Mouse (Mus musculus) lung, adult 2 months (tissue): ENCODE data around the gene Cxcl1. TPM values are rescaled to one million over a fixed set of nuclear protein-coding genes. Genes with fewer than 3 reads are reported as not detected.

Experiments used
- DNase-seq: peaks from one replicate; pipeline ENCODE4 v3.0.0; 2022
- H3K4me1 ChIP-seq: fragments of 200-500 bp; 2 replicates; pipeline ENCODE4 v1.6.1; 2011; ENCODE audit warnings: low read length; ENCODE audit not compliant: control insufficient read depth, insufficient read depth
- H3K4me3 ChIP-seq: fragments of 200-500 bp; replicated peaks from 2 replicates; pipeline ENCODE3; 2011; ENCODE audit warnings: low read depth, mild to moderate bottlenecking, control low read depth, low read length; ENCODE audit errors: extremely low read depth
- CTCF ChIP-seq: fragments of 200-500 bp; IDR thresholded peaks from 2 replicates; pipeline ENCODE4 v1.5.1; 2011; ENCODE audit warnings: mild to moderate bottlenecking, low read length, control low read depth; ENCODE audit not compliant: insufficient read depth
- POLR2A ChIP-seq: fragments of 200-500 bp; IDR thresholded peaks from 2 replicates; pipeline ENCODE4 v1.6.1; 2011; ENCODE audit warnings: low read depth, mild to moderate bottlenecking, control low read depth, low read length, borderline replicate concordance; ENCODE audit errors: extremely low read depth
- WGBS: fragments of 180-500 bp; shearing (Covaris S2); methylation state at CpG from one replicate; pipeline ENCODE4 v1.1.7; 2018; 5-methylcytosine and 5-hydroxymethylcytosine counted together
- polyA plus RNA-seq: library from polyadenylated mRNA; depleted of rRNA; stranded (reverse); fragments of >200 nt; gene quantifications from 2 replicates; pipeline ENCODE4 v1.2.3, GENCODE M21; 2012

Cxcl1 gene
- polyA plus RNA-seq, 1 experiment = 2.5 TPM

- 78% methylated on average over 5 of the region's 5 CpGs for WGBS
- no peak overlapping the region for H3K4me3 ChIP-seq
- no peak for DNase-seq
- no peak for TF ChIP-seq POLR2A
- TF ChIP-seq CTCF = no peak
- no peaks in the 10 kb centered on the region for H3K4me1 ChIP-seq
Measured at GRCm38 (mm10) chr5:90882146-90882545, 8.9 kb upstream of the Cxcl1 start.

- WGBS = 38% methylated on average over 2 of the region's 2 CpGs
- no peak for DNase-seq
- no peaks in the 10 kb centered on the region for H3K4me1 ChIP-seq
- TF ChIP-seq CTCF = no peak
- no peak for TF ChIP-seq POLR2A
- H3K4me3 ChIP-seq = no peak overlapping the region
Measured at GRCm38 (mm10) chr5:90884628-90885242, 6.3 kb upstream of the Cxcl1 start.

DNA sequence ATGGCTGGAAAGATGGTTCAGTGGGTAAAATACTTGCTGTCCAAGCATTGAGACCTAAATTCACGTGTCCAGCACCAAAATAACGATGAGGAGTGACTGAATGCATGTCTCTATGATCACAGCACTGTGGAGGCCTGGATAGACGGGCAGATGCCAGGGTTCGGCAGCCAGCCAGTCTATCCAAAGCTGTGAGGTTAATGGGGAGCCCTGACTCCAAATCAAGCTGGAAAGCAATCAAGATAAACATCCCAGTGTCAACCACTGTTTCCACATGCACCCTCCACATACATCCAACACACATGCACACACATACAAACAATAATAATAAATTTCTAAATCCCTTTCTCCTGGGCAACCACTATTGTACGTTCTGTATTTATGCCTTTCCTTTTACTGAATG, 2.4 kb upstream of the Cxcl1 start:
- TF ChIP-seq POLR2A (no peak), CTCF (no peak)
- Histone ChIP-seq H3K4me3 (no peak overlapping the region), H3K4me1 (no peaks in the 10 kb centered on the region)
- DNase-seq = no peak
- 70% methylated on average over 5 of the region's 5 CpGs for WGBS

DNA sequence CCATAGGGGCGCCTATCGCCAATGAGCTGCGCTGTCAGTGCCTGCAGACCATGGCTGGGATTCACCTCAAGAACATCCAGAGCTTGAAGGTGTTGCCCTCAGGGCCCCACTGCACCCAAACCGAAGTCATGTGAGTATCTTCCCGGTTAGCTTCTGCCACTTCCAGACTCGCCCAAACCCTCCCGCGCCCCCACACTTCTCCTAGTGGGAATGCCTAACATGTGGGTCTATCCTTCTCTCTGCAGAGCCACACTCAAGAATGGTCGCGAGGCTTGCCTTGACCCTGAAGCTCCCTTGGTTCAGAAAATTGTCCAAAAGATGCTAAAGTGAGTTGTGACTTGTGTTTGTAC, 398 bp downstream of the Cxcl1 start:
- Histone ChIP-seq H3K4me3 (peak overlapping the region; percentile 67), H3K4me1 (no peaks in the 10 kb centered on the region)
- no peak for TF ChIP-seq CTCF
- no peak for TF ChIP-seq POLR2A
- 28% methylated on average over 10 of the region's 10 CpGs for WGBS
- DNase-seq = no peak

DNA sequence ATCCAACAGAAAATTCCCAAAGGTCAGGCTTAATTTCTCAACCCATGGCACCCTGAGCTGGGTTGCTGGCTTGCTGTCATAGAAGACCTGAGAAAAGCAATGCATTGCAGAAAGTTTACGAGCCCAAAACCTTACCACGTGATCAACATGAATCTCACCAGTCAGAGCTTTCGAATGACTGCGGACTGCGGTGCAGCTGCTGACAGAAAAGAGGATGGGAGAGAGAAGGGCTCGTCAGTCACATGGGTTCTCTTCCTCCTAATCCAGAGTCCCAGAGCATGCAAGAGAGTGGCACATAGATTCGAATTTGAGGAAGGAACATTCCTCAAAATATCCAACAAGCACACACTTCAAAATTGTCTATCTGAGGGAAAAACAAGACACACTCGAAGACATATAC, 3.2 kb downstream of the Cxcl1 start:
- 76% methylated on average over 8 of the region's 8 CpGs for WGBS
- no peak for TF ChIP-seq POLR2A
- TF ChIP-seq CTCF = no peak
- Histone ChIP-seq H3K4me1 (no peaks in the 10 kb centered on the region), H3K4me3 (no peak overlapping the region)
- no peak for DNase-seq

DNA sequence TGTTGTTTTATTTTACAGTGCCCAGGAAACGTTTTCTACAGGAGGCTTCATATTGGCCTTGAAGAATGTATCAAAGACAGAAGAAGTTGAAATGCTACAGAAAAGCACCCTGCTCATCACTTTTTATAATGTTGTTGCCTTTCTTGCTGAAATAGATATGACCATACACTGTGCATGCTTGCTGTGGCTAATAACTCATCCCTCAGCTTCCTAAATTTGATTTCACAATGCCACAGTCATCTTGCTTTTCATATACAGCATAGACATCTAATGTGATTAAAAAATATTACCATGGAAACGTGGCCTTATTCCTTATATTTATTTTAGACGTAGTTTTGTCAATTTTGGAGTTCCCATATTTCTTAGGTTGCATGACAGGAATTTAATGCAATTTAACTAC, 6.4 kb downstream of the Cxcl1 start:
- H3K4me1 ChIP-seq = no peaks in the 10 kb centered on the region; the same call in 1 of the 2 replicates
- WGBS = 70% methylated on average over 3 of the region's 3 CpGs
- TF ChIP-seq POLR2A (no peak), CTCF (no peak)
- DNase-seq = no peak
- H3K4me3 ChIP-seq = no peak overlapping the region

- Histone ChIP-seq H3K4me1 (no peaks in the 10 kb centered on the region; the same call in 1 of the 2 replicates), H3K4me3 (no peak overlapping the region)
- 84% methylated on average over 5 of the region's 5 CpGs for WGBS
- no peak for DNase-seq
- TF ChIP-seq CTCF = no peak
- no peak for TF ChIP-seq POLR2A
Measured at GRCm38 (mm10) chr5:90899308-90899707, 8.3 kb downstream of the Cxcl1 start.

- Histone ChIP-seq H3K4me1 (no peaks in the 10 kb centered on the region; the same call in 1 of the 2 replicates), H3K4me3 (no peak overlapping the region)
- no peak for TF ChIP-seq POLR2A
- TF ChIP-seq CTCF = no peak
- peak; percentile 40 for DNase-seq
- WGBS = 22% methylated on average over 7 of the region's 7 CpGs
Measured at GRCm38 (mm10) chr5:90900147-90900546, 9.1 kb downstream of the Cxcl1 start.

DNA sequence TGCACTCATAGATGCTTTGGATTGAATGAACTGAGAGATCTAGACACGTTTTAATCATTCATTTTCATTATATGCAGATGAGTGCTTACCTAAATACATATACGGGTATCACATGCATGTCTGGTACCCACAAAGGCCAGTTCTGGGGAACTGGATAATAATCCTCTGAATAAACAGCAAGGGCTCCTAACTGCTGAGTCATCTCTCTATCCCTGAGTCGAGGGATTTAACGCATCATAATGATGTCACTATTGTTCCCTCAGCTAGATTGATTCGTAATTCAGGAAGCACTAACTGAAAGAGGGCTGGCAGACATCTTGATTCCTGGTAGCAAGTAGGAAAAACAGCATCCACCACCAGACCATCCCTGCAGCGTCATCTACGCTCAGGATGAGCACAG, 9.6 kb downstream of the Cxcl1 start:
- H3K4me1 ChIP-seq = no peaks in the 10 kb centered on the region; the same call in 1 of the 2 replicates
- H3K4me3 ChIP-seq = no peak overlapping the region
- TF ChIP-seq POLR2A (no peak), CTCF (no peak)
- 65% methylated on average over 7 of the region's 7 CpGs for WGBS
- DNase-seq = no peak

DNA sequence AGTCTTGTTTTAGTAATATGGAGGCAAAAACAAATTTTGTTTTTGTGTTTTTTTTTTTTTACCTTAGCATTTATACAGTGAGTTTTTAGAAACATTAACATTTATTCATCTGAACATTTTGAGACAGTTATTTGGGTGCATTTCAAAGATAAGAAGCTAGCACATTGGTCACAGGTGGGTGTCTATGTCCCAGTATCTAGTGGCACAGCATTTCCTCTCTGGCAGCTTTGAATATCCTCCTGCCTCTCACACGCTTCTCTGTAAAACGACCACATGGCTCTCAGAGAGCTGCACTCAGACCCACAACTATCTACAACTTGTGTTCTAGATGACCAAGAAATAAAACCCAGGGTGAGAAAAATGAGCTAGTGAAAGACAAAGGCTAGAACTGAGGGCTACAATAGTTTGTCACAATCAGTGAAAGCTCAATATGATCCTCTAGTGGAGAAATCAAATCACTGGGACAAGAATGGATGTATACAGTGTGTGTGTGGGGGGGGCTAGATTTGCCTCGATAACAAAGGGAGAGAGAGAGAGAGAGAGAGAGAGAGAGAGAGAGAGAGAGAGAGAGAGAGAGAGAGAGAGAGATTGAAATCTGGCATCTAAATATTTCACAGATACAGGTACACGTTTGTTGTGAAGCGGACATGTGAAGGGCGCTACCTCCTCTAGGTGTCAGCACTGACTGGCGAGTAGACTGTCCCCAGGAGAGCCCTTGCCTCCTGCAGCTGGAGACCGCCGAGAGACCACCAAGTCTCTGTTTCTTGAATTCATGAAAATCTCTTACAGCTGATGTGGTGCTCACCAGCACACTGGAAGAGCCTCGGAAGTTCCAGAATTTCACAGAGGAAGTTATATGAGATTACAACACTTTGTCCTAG, 11.6 kb downstream of the Cxcl1 start:
- TF ChIP-seq POLR2A = no peak
- TF ChIP-seq CTCF = peak; percentile 33; the same call in 1 of the 2 replicates
- 10% methylated on average over 10 of the region's 10 CpGs for WGBS
- no peak for DNase-seq
- Histone ChIP-seq H3K4me1 (no peaks in the 10 kb centered on the region; the same call in 1 of the 2 replicates), H3K4me3 (no peak overlapping the region)
